Mouse (Mus musculus): ENCODE measurements around the gene Ash1l.

DNA sequence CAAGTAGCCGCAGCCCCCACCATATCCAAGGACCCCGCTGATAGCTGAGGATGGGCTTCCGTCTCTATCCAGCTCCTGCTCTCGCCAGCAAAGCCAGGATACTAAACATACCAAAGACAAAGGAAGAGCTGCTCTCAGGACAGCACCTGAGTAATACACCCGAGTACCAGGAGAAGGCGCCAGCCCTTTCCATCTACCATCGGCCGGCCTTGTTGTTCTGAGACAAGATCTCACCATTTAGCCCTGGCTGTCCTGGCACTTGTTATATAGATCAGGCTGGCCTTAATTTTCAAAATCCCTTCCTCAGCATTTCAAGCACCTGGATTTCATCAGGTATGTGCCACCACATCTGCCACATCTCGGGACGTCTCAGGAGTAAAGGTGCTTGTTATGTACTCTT lies 11.4 kb upstream of the Ash1l start:
- no peak for TF ChIP-seq CTCF (IDR thresholded peaks at IDR 0.05)
- no peak for TF ChIP-seq EP300 (IDR thresholded peaks at IDR 0.05)

All from lung, postnatal 0 days (tissue).